Comparison of ENCODE assay signal across 9 mouse cellular contexts in genomic region chr11:94404641-94405260, GRCm38 (mm10). TPM values are rescaled to one million over a fixed set of nuclear protein-coding genes. Genes with fewer than 3 reads are reported as not detected.
DNase-seq lines count a peak whose midpoint lies in the region; ATAC-seq and TF ChIP-seq lines count a peak whose summit lies in the region.
"Had no signal": no experiment of that assay in that cellular context is flagged by ENCODE, and none has a peak within 500 bp of the region (broad histone marks: within the 10 kb centered on the region; RNA-seq: fewer than 3 reads in every experiment).

No protein-coding gene starts in this region.

- no peak overlapping the region for H3K9ac ChIP-seq in lung, postnatal 0 days (replicated peaks; ENCODE audit: low read depth)
- H3K9ac ChIP-seq: lung, embryonic 15.5 days had no signal

- WGBS in lung, postnatal 0 days: 21% methylated on average over 11 of the region's 11 CpGs

- intact Hi-C loops in heart, postnatal 14 days (cut with DNase I): loop anchor here (2.0 to 5.0 kb wide), 4 partner anchors 62 to 167 kb away; partner anchors contain the start of gene Ankrd40

- H3K4me3 ChIP-seq in embryonic fibroblast, embryonic 13.5 days (ENCODE audit: insufficient read depth, low read length): no peak overlapping the region
- H3K4me3 ChIP-seq in layer of hippocampus, adult 2 months: no peak overlapping the region
- no peak overlapping the region for H3K4me3 ChIP-seq in lung, postnatal 0 days (ENCODE audit: low read depth, low read length)
- H3K4me3 ChIP-seq: lung, embryonic 15.5 days had no signal

- no peak overlapping the region for H3K27ac ChIP-seq in embryonic fibroblast, embryonic 13.5 days (ENCODE audit: insufficient read depth, low read length)
- no peak overlapping the region for H3K27ac ChIP-seq in layer of hippocampus, adult 2 months
- no peak overlapping the region for H3K27ac ChIP-seq in lung, postnatal 0 days (ENCODE audit: low read length)
- H3K27ac ChIP-seq: lung, embryonic 15.5 days had no signal

- H3K4me2 ChIP-seq in lung, postnatal 0 days (replicated peaks; ENCODE audit: low read depth, low read length): no peak overlapping the region
- H3K4me2 ChIP-seq: lung, embryonic 15.5 days had no signal

- H3K4me1 ChIP-seq in embryonic fibroblast, embryonic 13.5 days (ENCODE audit: control insufficient read depth, insufficient read depth, low read length): no peaks in the 10 kb centered on the region
- peaks cover 3% of the 10 kb centered on the region; the same call in 1 of the 2 replicates for H3K4me1 ChIP-seq in lung, postnatal 0 days (ENCODE audit: insufficient read depth, low read depth, low read length)

- DNase-seq in ES-CJ7 (ENCODE audit: low read depth, low spot score): peak; percentile 57
- peak; percentile 90 for DNase-seq in brain, adult 2 months (ENCODE audit: low read depth, low spot score)
- DNase-seq in heart, postnatal 14 days: peak; percentile 83 to 91
- DNase-seq in layer of hippocampus, adult 2 months (ENCODE audit: low spot score in 2 of 2): peak; percentile 71 to 91
- peak; percentile 71 for DNase-seq in lung, postnatal 0 days (ENCODE audit: low spot score)
- peak; percentile 82 for DNase-seq in right cerebral cortex, adult 18-20 months
- DNase-seq in urinary bladder, adult 18-20 months (ENCODE audit: low spot score in 2 of 2): peak; percentile 72 to 91

- peak; percentile 75 for ATAC-seq in lung, postnatal 0 days

- H3K9me3 ChIP-seq in lung, postnatal 0 days (ENCODE audit: low read length): no peaks in the 10 kb centered on the region
- H3K9me3 ChIP-seq: lung, embryonic 15.5 days had no signal

- TF ChIP-seq EP300 in lung, postnatal 0 days (IDR thresholded peaks at IDR 0.05): no peak

- H3K27me3 ChIP-seq in lung, postnatal 0 days (replicated peaks; ENCODE audit: insufficient read depth, low read length): no peaks in the 10 kb centered on the region
- H3K27me3 ChIP-seq: lung, embryonic 15.5 days had no signal

- no peaks in the 10 kb centered on the region for H3K36me3 ChIP-seq in lung, postnatal 0 days (ENCODE audit: insufficient read depth, low read length)
- H3K36me3 ChIP-seq: lung, embryonic 15.5 days had no signal

- TF ChIP-seq POLR2A in embryonic fibroblast, embryonic 13.5 days (IDR thresholded peaks at IDR 0.05; ENCODE audit: low read depth, low read length): no peak

- TF ChIP-seq CTCF in embryonic fibroblast, embryonic 13.5 days (IDR thresholded peaks at IDR 0.05; ENCODE audit: borderline replicate concordance, insufficient read depth, low read length): peak; percentile 85; the same call in 1 of the 2 replicates
- peak; percentile 95 for TF ChIP-seq CTCF in layer of hippocampus, adult 2 months (conservative IDR thresholded peaks at IDR 0.05)
- peak; percentile 97 for TF ChIP-seq CTCF in lung, postnatal 0 days (IDR thresholded peaks at IDR 0.05)

RNA-seq across cellular contexts. Expression of gene Abcc3, which starts 12.0 kb away (rescaled TPM):
- polyA plus RNA-seq in embryonic fibroblast, embryonic 13.5 days (2011; ENCODE audit: insufficient read length, low read depth, missing spikeins): 1.9 and 3.0 TPM in 2 replicates
- total RNA-seq in heart, postnatal 14 days (2021): 1 to 10 TPM; 2.6 to 3.3 TPM
- total RNA-seq in layer of hippocampus, adult 2 months (2021): 1 to 10 TPM; 1.2 to 2.2 TPM
- polyA plus RNA-seq in lung, postnatal 0 days (2015; fragmentation: Nextera tagmentation; extraction: Ambion mirVana): 8.7 and 10.4 TPM in 2 replicates
